Mouse (Mus musculus): Measurements from ENCODE around the gene Itga4. TPM values are rescaled to one million over a fixed set of nuclear protein-coding genes. Genes with fewer than 3 reads are reported as not detected.

Gene Itga4
- polyA plus RNA-seq, 1 experiment from 2014 or later: 2.7 TPM

Other genes starting within 250 kb of the Itga4 start
- gene Neurod1, start 201.3 kb downstream of the Itga4 start, polyA plus RNA-seq (2015; fragmentation: Nextera tagmentation; extraction: Ambion mirVana): 47.0 and 48.7 TPM in 2 replicates
- gene Cerkl, start 201.4 kb downstream of the Itga4 start, polyA plus RNA-seq (2015; fragmentation: Nextera tagmentation; extraction: Ambion mirVana): 2.5 and 3.3 TPM in 2 replicates

Data from hindbrain, embryonic 15.5 days (tissue).